Mouse (Mus musculus) neural tube, embryonic 12.5 days (tissue): Measurements from ENCODE around the gene Olfr286. TPM values are rescaled to one million over a fixed set of nuclear protein-coding genes. Genes with fewer than 3 reads are reported as not detected.
A peak's percentile ranks its signal among the peaks of the same experiment; 100 is the strongest.

ENCODE experiments used
- ATAC-seq: fragments of 200-750 bp; cut with Nextera tagmentation; 2 replicates; pipeline ENCODE4 v1.8.0; 2017; ENCODE audit warnings: low read depth, mild to moderate bottlenecking, moderate TSS enrichment, moderate library complexity; ENCODE audit not compliant: low FRiP score
- H3K27ac ChIP-seq: fragments of 300-500 bp; sonication (generic); 2 replicates; pipeline ENCODE4 v1.5.1; 2016
- H3K27me3 ChIP-seq: fragments of 300-500 bp; sonication (generic); replicated peaks from 2 replicates; pipeline ENCODE4 v1.6.1; 2016; ENCODE audit warnings: mild to moderate bottlenecking
- H3K36me3 ChIP-seq: fragments of 300-500 bp; sonication (generic); 2 replicates; pipeline ENCODE4 v1.6.1; 2016; ENCODE audit warnings: mild to moderate bottlenecking
- H3K4me1 ChIP-seq: fragments of 300-500 bp; sonication (generic); 2 replicates; pipeline ENCODE4 v1.6.1; 2016
- H3K4me2 ChIP-seq: fragments of 300-500 bp; sonication (generic); replicated peaks from 2 replicates; pipeline ENCODE4 v1.6.1; 2016; ENCODE audit warnings: mild to moderate bottlenecking
- H3K4me3 ChIP-seq: fragments of 300-500 bp; sonication (generic); 2 replicates; pipeline ENCODE4 v1.5.1; 2016
- H3K9ac ChIP-seq: fragments of 300-500 bp; sonication (generic); 2 replicates; pipeline ENCODE4 v1.6.1; 2016; ENCODE audit warnings: mild to moderate bottlenecking
- H3K9me3 ChIP-seq: fragments of 300-500 bp; sonication (generic); 2 replicates; pipeline ENCODE4 v1.6.1; 2016; ENCODE audit warnings: mild to moderate bottlenecking
- WGBS: fragments of 180-500 bp; shearing (Covaris S2); methylation state at CpG from one replicate; pipeline ENCODE4 v1.1.7; 2016; 5-methylcytosine and 5-hydroxymethylcytosine counted together
- polyA plus RNA-seq: library from polyadenylated mRNA; unstranded; fragments of >200 nt; fragmentation: Nextera tagmentation; extraction: Ambion mirVana; gene quantifications from 2 replicates; pipeline ENCODE4 v1.2.1, GENCODE M21; 2016

Gene Olfr286
- polyA plus RNA-seq, 1 experiment from 2014 or later: not detected

DNA sequence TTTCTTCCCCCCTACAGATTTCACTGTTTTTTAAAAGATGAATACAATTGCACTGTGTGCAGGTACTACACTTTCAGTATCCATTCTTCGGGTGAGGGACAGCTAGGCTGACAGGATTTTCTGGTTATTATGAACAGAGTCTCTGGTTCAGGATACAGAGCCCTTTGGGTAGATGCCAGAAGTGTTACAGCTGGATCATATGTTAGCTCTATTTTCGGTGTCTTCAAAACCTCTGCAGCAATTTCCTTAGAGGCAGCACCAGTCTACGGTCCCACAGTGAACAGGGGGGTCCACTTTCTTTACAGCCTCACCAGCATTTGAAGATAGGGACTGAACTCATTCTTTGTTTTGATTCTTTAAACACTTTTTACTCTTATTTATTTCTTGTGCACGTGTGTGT is 49.8 kb downstream of the Olfr286 start:
- no peaks in the 10 kb centered on the region for H3K27me3 ChIP-seq
- no peaks in the 10 kb centered on the region for H3K9me3 ChIP-seq
- no peak for ATAC-seq
- peaks cover 8% of the 10 kb centered on the region; the same call in 1 of the 2 replicates for H3K4me1 ChIP-seq
- no peak overlapping the region for H3K4me3 ChIP-seq
- no peak overlapping the region for H3K4me2 ChIP-seq
- no peak overlapping the region for H3K27ac ChIP-seq
- no peaks in the 10 kb centered on the region for H3K36me3 ChIP-seq
- no peak overlapping the region for H3K9ac ChIP-seq
- WGBS: 83% methylated on average over 4 of the region's 4 CpGs

DNA sequence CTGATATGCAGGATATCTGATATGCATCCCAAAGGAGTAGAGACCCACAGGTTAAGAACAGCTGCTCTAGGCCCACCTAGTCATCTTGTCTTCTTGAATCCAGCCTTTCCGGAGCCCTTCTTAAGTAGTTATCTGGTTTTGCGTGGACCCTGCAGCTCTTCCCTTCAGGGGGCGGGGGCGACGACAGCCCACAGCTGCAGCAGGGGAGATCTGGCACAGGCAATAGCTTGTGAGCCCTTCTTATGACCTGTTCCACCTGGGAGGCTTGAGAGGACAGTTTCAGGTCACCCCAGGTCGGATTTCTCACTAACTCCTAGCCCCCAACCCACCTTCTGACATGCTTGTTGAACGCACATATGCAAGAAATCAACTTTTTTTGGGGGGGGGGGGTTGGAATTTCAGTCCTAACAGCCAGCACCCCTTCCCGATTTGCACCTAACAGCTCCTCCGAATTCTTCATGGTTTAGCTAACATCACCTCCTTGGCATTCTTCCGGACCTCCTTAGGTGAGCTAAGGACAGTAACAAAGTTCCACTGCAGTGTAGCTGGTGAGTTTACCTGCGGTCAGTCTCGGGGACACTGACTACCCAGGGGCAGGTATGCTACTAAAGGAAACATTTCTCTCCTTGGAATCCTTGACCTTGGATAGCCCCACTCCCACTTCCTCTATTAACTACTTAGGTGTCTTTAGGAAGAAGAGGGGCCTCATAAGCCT is 52.2 kb downstream of the Olfr286 start:
- Histone ChIP-seq H3K27me3 (0 out of 2 replicates have a peak, but pooled peaks cover 2% of the 10 kb centered on the region), H3K4me2 (no peak overlapping the region), H3K9me3 (no peaks in the 10 kb centered on the region), H3K9ac (no peak overlapping the region), H3K27ac (no peak overlapping the region), H3K4me3 (no peak overlapping the region), H3K4me1 (peaks cover 8% of the 10 kb centered on the region; the same call in 1 of the 2 replicates), H3K36me3 (no peaks in the 10 kb centered on the region)
- 75% methylated on average over 12 of the region's 12 CpGs for WGBS
- no peak for ATAC-seq

DNA sequence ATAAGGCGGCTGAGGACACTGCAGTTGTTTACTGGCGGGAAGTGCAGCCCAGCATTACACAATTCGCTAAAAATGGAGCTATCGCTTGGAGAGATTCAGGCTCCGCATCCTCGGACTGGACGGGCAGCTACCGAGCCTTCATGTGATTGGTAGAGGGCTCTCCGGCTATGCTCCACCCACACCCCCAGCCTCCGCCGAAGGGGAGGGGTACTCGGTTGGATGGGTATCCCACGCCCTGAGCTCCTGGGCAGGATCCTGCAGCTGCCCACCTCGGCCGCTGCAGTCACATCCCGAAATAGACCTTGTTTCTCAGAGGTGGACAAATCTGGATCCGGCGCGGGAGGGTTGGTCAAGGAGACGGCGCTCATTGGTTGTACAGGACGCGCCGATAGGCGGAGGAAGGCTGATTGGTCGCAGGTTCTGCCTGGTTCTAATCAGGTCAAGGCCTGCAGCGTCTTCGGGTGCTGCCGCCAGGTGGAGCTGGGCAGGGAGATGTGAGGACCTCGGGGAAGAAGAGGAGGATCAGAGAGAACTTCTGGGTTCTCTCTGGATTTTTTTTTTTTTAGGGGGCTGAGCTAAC is 53.0 kb downstream of the Olfr286 start:
- WGBS: under 1% methylated on average over 30 of the region's 30 CpGs
- peak overlapping the region; percentile 76 for H3K4me2 ChIP-seq
- H3K9ac ChIP-seq: peak overlapping the region; percentile 45
- no peaks in the 10 kb centered on the region for H3K9me3 ChIP-seq
- peaks cover 8% of the 10 kb centered on the region; the same call in 1 of the 2 replicates for H3K4me1 ChIP-seq
- ATAC-seq: peak; percentile 98
- H3K36me3 ChIP-seq: no peaks in the 10 kb centered on the region
- H3K4me3 ChIP-seq: peak overlapping the region; percentile 43
- H3K27me3 ChIP-seq: 0 out of 2 replicates have a peak, but pooled peaks cover 3% of the 10 kb centered on the region
- H3K27ac ChIP-seq: 0 out of 2 replicates have a peak overlapping the region, but pooled peaks have one; percentile 43

DNA sequence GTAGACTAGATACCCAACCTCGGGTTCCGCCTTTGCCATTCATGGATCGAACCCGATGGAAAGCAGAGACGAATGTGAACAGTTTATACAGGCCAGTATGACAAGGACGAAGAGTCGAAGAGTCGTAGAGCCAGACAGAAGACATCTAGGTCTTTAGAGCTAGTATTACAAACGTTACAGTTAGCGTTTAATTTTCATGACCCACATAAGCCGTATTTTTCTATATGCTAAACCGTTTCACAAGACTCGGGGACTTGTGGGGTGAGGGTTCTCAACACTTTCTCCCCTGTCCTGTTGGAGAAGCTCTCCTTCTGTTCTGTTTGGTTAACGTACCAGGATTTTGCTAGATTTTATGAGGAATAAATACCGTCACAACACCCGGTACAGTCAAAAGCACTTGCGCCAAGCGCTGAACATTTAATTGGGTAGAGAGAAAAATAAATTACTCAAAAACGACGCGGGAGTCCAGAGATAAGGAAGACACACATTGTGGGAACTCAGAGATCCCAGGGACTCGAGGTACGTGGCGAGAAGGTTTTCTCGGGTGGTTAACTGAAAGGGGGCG is 53.6 kb downstream of the Olfr286 start:
- H3K4me1 ChIP-seq: peaks cover 8% of the 10 kb centered on the region; the same call in 1 of the 2 replicates
- peak overlapping the region; percentile 45 for H3K9ac ChIP-seq
- no peak for ATAC-seq
- H3K4me3 ChIP-seq: peak overlapping the region; percentile 43
- peak overlapping the region; percentile 76 for H3K4me2 ChIP-seq
- H3K9me3 ChIP-seq: no peaks in the 10 kb centered on the region
- no peaks in the 10 kb centered on the region for H3K36me3 ChIP-seq
- 6% methylated on average over 26 of the region's 26 CpGs for WGBS
- H3K27ac ChIP-seq: 0 out of 2 replicates have a peak overlapping the region, but pooled peaks have one; percentile 43
- H3K27me3 ChIP-seq: 0 out of 2 replicates have a peak, but pooled peaks cover 3% of the 10 kb centered on the region

DNA sequence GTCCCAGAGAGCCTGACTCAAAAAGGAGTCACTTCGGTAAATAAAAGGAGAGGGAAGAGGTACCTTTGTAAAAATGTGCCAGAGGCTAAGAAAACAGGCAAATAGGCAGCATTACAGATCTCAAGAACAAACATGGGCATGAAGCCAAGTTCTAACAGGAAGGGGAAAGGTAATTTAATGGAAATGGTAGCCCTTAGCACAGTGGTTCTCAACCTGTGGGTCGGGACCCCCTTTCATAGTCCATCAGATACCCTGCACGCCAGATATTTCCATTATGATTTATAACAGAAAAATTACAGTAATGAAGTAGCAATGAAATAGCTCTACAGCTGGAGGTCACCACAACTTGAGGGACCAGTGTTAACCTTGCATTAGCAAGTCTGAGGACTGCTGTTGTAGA is 56.9 kb downstream of the Olfr286 start:
- Histone ChIP-seq H3K4me2 (no peak overlapping the region), H3K27ac (no peak overlapping the region), H3K9ac (no peak overlapping the region), H3K9me3 (no peaks in the 10 kb centered on the region), H3K36me3 (no peaks in the 10 kb centered on the region), H3K4me3 (no peak overlapping the region), H3K27me3 (peaks cover 4% of the 10 kb centered on the region; the same call in 1 of the 2 replicates), H3K4me1 (peaks cover 8% of the 10 kb centered on the region; the same call in 1 of the 2 replicates)
- no peak for ATAC-seq
- 65% methylated on average over 3 of the region's 3 CpGs for WGBS

Other genes starting within 250 kb of the Olfr286 start
- gene Col2a1, start 229.8 kb downstream of the Olfr286 start, polyA plus RNA-seq: 182 and 193 TPM in 2 replicates
- gene Pfkm, start 141.9 kb downstream of the Olfr286 start, polyA plus RNA-seq: 50.4 and 50.9 TPM in 2 replicates
- 31.6 and 33.1 TPM in 2 replicates for gene Senp1, start 140.7 kb downstream of the Olfr286 start, polyA plus RNA-seq
- gene Asb8, start 68.8 kb downstream of the Olfr286 start, polyA plus RNA-seq: 51.4 and 52.1 TPM in 2 replicates
- gene Ccdc184, start 67.3 kb downstream of the Olfr286 start, polyA plus RNA-seq: 22.5 and 24.0 TPM in 2 replicates
- gene Olfr288, start 38.9 kb downstream of the Olfr286 start, polyA plus RNA-seq: not detected in 2 replicates
- not detected in 2 replicates for gene Gm44579, start 13.5 kb downstream of the Olfr286 start, polyA plus RNA-seq
- 0.15 TPM in 1 of 2 replicates, not detected in the other for gene Olfr287, start 13.4 kb downstream of the Olfr286 start, polyA plus RNA-seq
- gene H1fnt, start 22.8 kb upstream of the Olfr286 start, polyA plus RNA-seq: not detected in 2 replicates
- gene Zfp641, start 61.7 kb upstream of the Olfr286 start, polyA plus RNA-seq: 2.9 and 3.5 TPM in 2 replicates
- not detected in 2 replicates for gene Olfr285, start 82.9 kb upstream of the Olfr286 start, polyA plus RNA-seq
- not detected in 2 replicates for gene Olfr284, start 106.5 kb upstream of the Olfr286 start, polyA plus RNA-seq
- gene Olfr283, start 146.5 kb upstream of the Olfr286 start, polyA plus RNA-seq: not detected in 2 replicates
- gene Olfr282, start 196.8 kb upstream of the Olfr286 start, polyA plus RNA-seq: not detected in 2 replicates
- gene Olfr281, start 218.1 kb upstream of the Olfr286 start, polyA plus RNA-seq: not detected in 2 replicates
- not detected in 2 replicates for gene OR5BS1P, start 235.4 kb upstream of the Olfr286 start, polyA plus RNA-seq
- gene Lalba, start 248.3 kb upstream of the Olfr286 start, polyA plus RNA-seq: not detected in 2 replicates